Mouse (Mus musculus) intestine, embryonic 14.5 days (tissue): ENCODE measurements around the gene Pbx2. TPM values are rescaled to one million over a fixed set of nuclear protein-coding genes. Genes with fewer than 3 reads are reported as not detected.
A peak's percentile ranks its signal among the peaks of the same experiment; 100 is the strongest.

Experiments used
- ATAC-seq: fragments of 200-750 bp; cut with Nextera tagmentation; replicated peaks from 2 replicates; pipeline ENCODE4 v1.8.0; 2017; ENCODE audit warnings: low read depth, moderate number of reproducible peaks, moderate TSS enrichment, moderate library complexity; ENCODE audit not compliant: low FRiP score, low TSS enrichment
- DNase-seq: peaks from one replicate; pipeline ENCODE4 v3.0.0-alpha.2; 2018; ENCODE audit warnings: low spot score
- H3K27ac ChIP-seq: fragments of 300-500 bp; sonication (generic); 2 replicates; pipeline ENCODE4 v1.5.1; 2014; ENCODE audit warnings: low read depth, mild to moderate bottlenecking, control low read depth
- H3K27me3 ChIP-seq: fragments of 300-500 bp; sonication (generic); replicated peaks from 2 replicates; pipeline ENCODE4 v1.6.1; 2014; ENCODE audit warnings: low read length, control low read depth; ENCODE audit not compliant: control insufficient read depth, insufficient read depth
- H3K36me3 ChIP-seq: fragments of 300-500 bp; sonication (generic); 2 replicates; pipeline ENCODE4 v1.6.1; 2014; ENCODE audit warnings: low read length, control low read depth; ENCODE audit not compliant: control insufficient read depth, insufficient read depth
- H3K4me1 ChIP-seq: fragments of 300-500 bp; sonication (generic); replicated peaks from 2 replicates; pipeline ENCODE4 v1.6.1; 2014; ENCODE audit warnings: low read length, control low read depth, mixed read lengths; ENCODE audit not compliant: control insufficient read depth, insufficient read depth
- H3K4me2 ChIP-seq: fragments of 300-500 bp; sonication (generic); 2 replicates; pipeline ENCODE4 v1.6.1; 2014; ENCODE audit warnings: low read length
- H3K4me3 ChIP-seq: fragments of 300-500 bp; sonication (generic); 2 replicates; pipeline ENCODE4 v1.5.1; 2014; ENCODE audit warnings: low read depth, low read length, control low read depth, mixed read lengths
- H3K9ac ChIP-seq: fragments of 300-500 bp; sonication (generic); 2 replicates; pipeline ENCODE4 v1.6.1; 2014; ENCODE audit warnings: mild to moderate bottlenecking, low read length
- H3K9me3 ChIP-seq: fragments of 300-500 bp; sonication (generic); 2 replicates; pipeline ENCODE4 v1.6.1; 2016; ENCODE audit warnings: low read length, control low read depth; ENCODE audit not compliant: control insufficient read depth
- WGBS: fragments of 180-500 bp; shearing (Covaris S2); extraction: QIAGEN DNeasy Blood & Tissue Kit; methylation state at CpG from one replicate; pipeline ENCODE4 v1.1.7; 2014; 5-methylcytosine and 5-hydroxymethylcytosine counted together
- polyA plus RNA-seq: library from polyadenylated mRNA; unstranded; fragments of >200 nt; fragmentation: Nextera tagmentation; extraction: Ambion mirVana; gene quantifications from 2 replicates; pipeline ENCODE4 v1.2.1, GENCODE M21; 2014

Pbx2 gene
- polyA plus RNA-seq, 1 experiment from 2014 or later = 12.0 TPM

- Histone ChIP-seq H3K4me1 (peaks cover 32% of the 10 kb centered on the region), H3K36me3 (no peaks in the 10 kb centered on the region), H3K27ac (no peak overlapping the region), H3K9ac (no peak overlapping the region), H3K9me3 (no peaks in the 10 kb centered on the region), H3K4me2 (no peak overlapping the region), H3K4me3 (no peak overlapping the region), H3K27me3 (no peaks in the 10 kb centered on the region)
- DNase-seq (no peak), ATAC-seq (no peak)
- 89% methylated on average over 8 of the region's 8 CpGs for WGBS
These were observed 5.9 kb upstream of the Pbx2 start for GRCm38 (mm10) chr17:34585121-34585520.

GRCm38 (mm10) chr17:34585877-34586771, 4.9 kb upstream of the Pbx2 start:
- Histone ChIP-seq H3K27ac (peak overlapping the region; percentile 96), H3K4me2 (peak overlapping the region; percentile 78), H3K4me3 (peak overlapping the region; percentile 74), H3K36me3 (no peaks in the 10 kb centered on the region), H3K9ac (peak overlapping the region; percentile 88), H3K9me3 (no peaks in the 10 kb centered on the region), H3K4me1 (peaks cover 42% of the 10 kb centered on the region), H3K27me3 (no peaks in the 10 kb centered on the region)
- ATAC-seq (peak; percentile 1; the same call in 1 of the 2 replicates), DNase-seq (no peak)
- 27% methylated on average over 32 of the region's 32 CpGs for WGBS

GRCm38 (mm10) chr17:34586796-34587422, 4.2 kb upstream of the Pbx2 start:
- Histone ChIP-seq H3K27ac (peak overlapping the region; percentile 96), H3K4me3 (peak overlapping the region; percentile 74), H3K9me3 (no peaks in the 10 kb centered on the region), H3K27me3 (no peaks in the 10 kb centered on the region), H3K4me2 (peak overlapping the region; percentile 78), H3K4me1 (peaks cover 47% of the 10 kb centered on the region), H3K9ac (peak overlapping the region; percentile 88), H3K36me3 (no peaks in the 10 kb centered on the region)
- WGBS = under 1% methylated on average over 38 of the region's 38 CpGs
- DNase-seq (peak; percentile 90), ATAC-seq (peak; percentile 81)

- H3K4me1 ChIP-seq = peaks cover 47% of the 10 kb centered on the region
- under 1% methylated on average over 49 of the region's 50 CpGs for WGBS
These were observed 3.6 kb upstream of the Pbx2 start for GRCm38 (mm10) chr17:34587423-34587811.

GRCm38 (mm10) chr17:34587814-34588213, 3.3 kb upstream of the Pbx2 start:
- Histone ChIP-seq H3K4me1 (peaks cover 47% of the 10 kb centered on the region), H3K4me3 (peak overlapping the region; percentile 74), H3K27me3 (no peaks in the 10 kb centered on the region), H3K27ac (peak overlapping the region; percentile 96), H3K9me3 (no peaks in the 10 kb centered on the region), H3K9ac (peak overlapping the region; percentile 88), H3K36me3 (no peaks in the 10 kb centered on the region), H3K4me2 (peak overlapping the region; percentile 78)
- WGBS = 3% methylated on average over 19 of the region's 19 CpGs
- ATAC-seq = no peak
- DNase-seq = no peak

More at GRCm38 (mm10) chr17:34587423-34587811, 3.6 kb upstream of the Pbx2 start:
- H3K27ac ChIP-seq = peak overlapping the region; percentile 96
- H3K36me3 ChIP-seq = no peaks in the 10 kb centered on the region
- peak; percentile 82 for ATAC-seq
- peak overlapping the region; percentile 78 for H3K4me2 ChIP-seq
- H3K27me3 ChIP-seq = no peaks in the 10 kb centered on the region
- H3K9ac ChIP-seq = peak overlapping the region; percentile 88
- DNase-seq = peak; percentile 99
- H3K4me3 ChIP-seq = peak overlapping the region; percentile 74
- H3K9me3 ChIP-seq = no peaks in the 10 kb centered on the region

GRCm38 (mm10) chr17:34588767-34589166, 2.3 kb upstream of the Pbx2 start:
- H3K36me3 ChIP-seq = no peaks in the 10 kb centered on the region
- H3K4me2 ChIP-seq = peak overlapping the region; percentile 31; the same call in 1 of the 2 replicates
- H3K4me1 ChIP-seq = peaks cover 48% of the 10 kb centered on the region
- DNase-seq = no peak
- no peak for ATAC-seq
- no peaks in the 10 kb centered on the region for H3K27me3 ChIP-seq
- H3K9ac ChIP-seq = no peak overlapping the region
- 64% methylated on average over 3 of the region's 3 CpGs for WGBS
- no peak overlapping the region for H3K27ac ChIP-seq
- H3K9me3 ChIP-seq = no peaks in the 10 kb centered on the region
- no peak overlapping the region for H3K4me3 ChIP-seq

- Histone ChIP-seq H3K9ac (no peak overlapping the region), H3K27me3 (no peaks in the 10 kb centered on the region), H3K27ac (peak overlapping the region; percentile 95), H3K4me1 (peaks cover 52% of the 10 kb centered on the region), H3K36me3 (no peaks in the 10 kb centered on the region; the same call in 1 of the 2 replicates), H3K9me3 (no peaks in the 10 kb centered on the region), H3K4me2 (peak overlapping the region; percentile 31), H3K4me3 (no peak overlapping the region)
- no peak for ATAC-seq
- DNase-seq = no peak
- WGBS = 50% methylated on average over 7 of the region's 7 CpGs
These were observed 1.9 kb upstream of the Pbx2 start for GRCm38 (mm10) chr17:34589206-34589605.

- H3K4me3 ChIP-seq = no peak within 1 kb of the TSS
- H3K4me2 ChIP-seq = peak within 1 kb of the TSS; percentile 31
- no peak within 1 kb of the TSS for H3K9ac ChIP-seq
- no peaks in the 10 kb centered on the region for H3K27me3 ChIP-seq
- no peaks in the 10 kb centered on the region for H3K9me3 ChIP-seq
- no peak for ATAC-seq
- peak within 1 kb of the TSS; percentile 95 for H3K27ac ChIP-seq
- 15% methylated on average over 7 of the region's 7 CpGs for WGBS
- DNase-seq = no peak
- H3K36me3 ChIP-seq = peaks cover 5% of the 10 kb centered on the region
- H3K4me1 ChIP-seq = peaks cover 57% of the 10 kb centered on the region
These were observed 1.4 kb upstream of the Pbx2 start, which contains the start of gene Gpsm3 for GRCm38 (mm10) chr17:34589681-34590101. Gene Gpsm3, plus strand, starts transcription at chr17:34589806.
